Mouse (Mus musculus) ES-E14 (cell line): ENCODE data around the gene Gtf2h4. TPM values are rescaled to one million over a fixed set of nuclear protein-coding genes. Genes with fewer than 3 reads are reported as not detected.

Experiments used
- DNase-seq: peaks from one replicate; pipeline ENCODE4 v3.0.0-alpha.2; 2013; ENCODE audit warnings: low read depth, low spot score
- H3K27ac ChIP-seq: 2 replicates; pipeline ENCODE4 v1.5.1; 2012; ENCODE audit warnings: low read depth, mild to moderate bottlenecking, low read length, moderate library complexity, mixed read lengths; ENCODE audit not compliant: poor library complexity, insufficient read depth, severe bottlenecking
- H3K36me3 ChIP-seq: 2 replicates; pipeline ENCODE4 v1.6.1; 2012; ENCODE audit warnings: mild to moderate bottlenecking, low read length, moderate library complexity, mixed read lengths; ENCODE audit not compliant: control insufficient read depth, poor library complexity, insufficient read depth, severe bottlenecking
- H3K4me1 ChIP-seq, 2 experiments: fragments of 150-350 bp in 1 of 2; sonication (generic) in 1 of 2; 2 replicates each; pipeline ENCODE4 v1.6.1; 2012; ENCODE audit warnings: low read length in 2 of 2, mild to moderate bottlenecking in 1 of 2, mixed read lengths in 1 of 2; ENCODE audit not compliant: control insufficient read depth in 2 of 2, insufficient read depth in 2 of 2, poor library complexity in 1 of 2
- H3K4me3 ChIP-seq, 2 experiments: fragments of 150-350 bp in 1 of 2; sonication (generic) in 1 of 2; 2 replicates each; pipeline ENCODE4 v1.5.1; 2012; ENCODE audit warnings: low read length in 2 of 2, low read depth in 1 of 2, mild to moderate bottlenecking in 1 of 2, mixed read lengths in 1 of 2; ENCODE audit not compliant: insufficient read depth in 1 of 2, poor library complexity in 1 of 2, severe bottlenecking in 1 of 2
- H3K9ac ChIP-seq: 2 replicates; pipeline ENCODE4 v1.6.1; 2012; ENCODE audit warnings: low read depth, mild to moderate bottlenecking, low read length, mixed read lengths; ENCODE audit not compliant: poor library complexity, insufficient read depth, severe bottlenecking
- H3K9me3 ChIP-seq: fragments of 150-350 bp; sonication (generic); 2 replicates; pipeline ENCODE4 v1.6.1; 2012; ENCODE audit warnings: low read depth, mild to moderate bottlenecking, low read length; ENCODE audit not compliant: control insufficient read depth, insufficient read depth
- CHD2 ChIP-seq: IDR thresholded peaks from 2 replicates; pipeline ENCODE4 v1.6.1; 2014; ENCODE audit warnings: mild to moderate bottlenecking, low read depth, low read length, inconsistent platforms
- HCFC1 ChIP-seq: IDR thresholded peaks from 2 replicates; pipeline ENCODE4 v1.6.1; 2012; ENCODE audit warnings: low read length, inconsistent platforms, borderline replicate concordance; ENCODE audit not compliant: insufficient read depth
- MAFK ChIP-seq: IDR thresholded peaks from 2 replicates; pipeline ENCODE4 v1.6.1; 2014; ENCODE audit warnings: mild to moderate bottlenecking, low read depth, low read length, inconsistent platforms; ENCODE audit not compliant: insufficient read depth
- ZC3H11A ChIP-seq: IDR thresholded peaks from 2 replicates; pipeline ENCODE4 v1.6.1; 2012; ENCODE audit warnings: low read depth, mild to moderate bottlenecking, inconsistent platforms, low read length, borderline replicate concordance
- ZNF384 ChIP-seq: IDR thresholded peaks from 2 replicates; pipeline ENCODE4 v1.6.1; 2012; ENCODE audit warnings: low read depth, low read length, inconsistent platforms
- in situ Hi-C, 2 experiments: fragments of 600-800 bp; cut with MboI; formaldehyde crosslinking; loops; one replicate each; pipeline ENCODE4 v1.15.1; 2025; ENCODE audit warnings: low sequenced_read_pairs in 2 of 2, inconsistent platforms in 1 of 2; ENCODE audit not compliant: unreplicated experiment in 2 of 2
- total RNA-seq: library from RNA; depleted of rRNA; stranded (reverse); fragments of 300-350 nt; gene quantifications from 2 replicates; pipeline ENCODE4 v1.2.3, GENCODE M21; 2012

The Gtf2h4 gene
- total RNA-seq, 1 experiment, result 75.3 TPM

GRCm38 (mm10) chr17:35698501-35698883, 25.0 kb upstream of the Gtf2h4 start:
- Histone ChIP-seq H3K36me3 (no peaks in the 10 kb centered on the region), H3K27ac (peak overlapping the region; percentile 95), H3K9me3 (no peaks in the 10 kb centered on the region), H3K9ac (no peak overlapping the region), H3K4me1 (peaks cover 5 to 22% of the 10 kb centered on the region in 2 experiments; a peak in 3 of 4 replicates), H3K4me3 (peak overlapping the region in 1 of 2 experiments; percentile 38; a peak in 2 of 4 replicates)
- in situ Hi-C loops, result no loop called here
- TF ChIP-seq CHD2 (no peak), ZNF384 (no peak), ZC3H11A (no peak), MAFK (no peak)
- no peak for DNase-seq

DNA sequence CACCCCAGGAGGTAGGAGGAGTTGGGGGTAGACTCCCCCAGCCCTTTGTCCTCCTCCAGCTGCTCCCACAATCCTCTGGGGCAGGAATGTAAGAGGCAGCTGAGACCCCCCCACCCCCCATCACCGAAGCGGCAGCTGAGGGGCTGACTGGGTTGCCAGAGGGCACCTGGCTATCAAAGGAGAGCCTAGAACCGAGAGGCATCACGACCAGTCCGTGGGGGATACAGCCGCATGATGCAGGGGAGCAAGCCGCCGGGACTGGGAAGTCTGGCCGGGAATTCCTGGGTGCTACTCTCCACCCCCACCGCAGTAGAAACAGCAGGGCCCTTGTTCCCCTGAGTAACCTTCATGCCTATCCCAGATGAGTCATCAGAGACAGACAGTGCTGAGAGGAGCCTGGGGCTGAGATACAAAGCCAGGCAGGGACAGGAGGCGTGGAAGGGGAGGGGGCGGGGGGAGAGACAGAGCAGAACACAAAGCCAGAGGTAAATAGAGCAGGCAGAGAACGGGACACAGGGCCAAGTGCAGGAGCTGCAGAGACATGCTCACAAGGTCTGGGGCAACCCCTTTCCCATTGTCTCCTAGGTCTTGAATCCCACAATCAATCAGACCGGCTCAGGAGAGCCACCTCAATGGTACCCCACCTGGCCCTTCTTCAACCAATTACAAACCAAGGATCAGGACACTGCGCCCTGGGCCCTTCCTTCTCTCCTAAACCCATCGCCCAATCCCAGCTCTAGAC, 24.4 kb upstream of the Gtf2h4 start:
- Histone ChIP-seq H3K27ac (peak overlapping the region; percentile 95), H3K36me3 (no peaks in the 10 kb centered on the region; the same call in 1 of the 2 replicates), H3K4me3 (peak overlapping the region; percentile 38 to 57), H3K4me1 (peaks cover 5 to 20% of the 10 kb centered on the region in 2 experiments; a peak in 3 of 4 replicates), H3K9ac (peak overlapping the region; percentile 73), H3K9me3 (no peaks in the 10 kb centered on the region)
- no peak for TF ChIP-seq MAFK
- TF ChIP-seq CHD2, result no peak
- TF ChIP-seq ZC3H11A, result no peak
- TF ChIP-seq ZNF384, result no peak
- TF ChIP-seq HCFC1, result no peak
- peak; percentile 58 for DNase-seq
- in situ Hi-C loops, result no loop called here

DNA sequence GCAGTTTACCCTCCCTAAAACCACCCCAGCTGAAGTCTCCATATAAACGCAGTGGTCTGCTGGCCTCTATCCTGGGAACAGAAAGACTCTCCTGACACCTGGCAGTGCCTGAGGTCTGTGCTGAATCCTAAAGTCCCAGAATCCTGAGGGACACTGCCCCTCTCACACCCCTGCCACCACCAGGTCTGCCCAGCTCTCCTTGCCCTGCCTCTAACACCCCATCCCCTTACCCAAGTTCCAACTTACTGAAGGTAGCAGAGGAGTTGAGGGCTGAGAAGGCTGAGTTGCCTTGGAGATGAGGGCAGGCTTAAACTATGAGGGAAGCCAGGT, 23.9 kb upstream of the Gtf2h4 start:
- peak overlapping the region; percentile 95 for H3K27ac ChIP-seq
- in situ Hi-C loops, result no loop called here
- TF ChIP-seq ZC3H11A (no peak), ZNF384 (no peak), MAFK (no peak), HCFC1 (no peak), CHD2 (no peak)
- peak overlapping the region; percentile 73; the same call in 1 of the 2 replicates for H3K9ac ChIP-seq
- peaks cover 5 to 18% of the 10 kb centered on the region in 2 experiments; a peak in 3 of 4 replicates for H3K4me1 ChIP-seq
- no peaks in the 10 kb centered on the region; the same call in 1 of the 2 replicates for H3K36me3 ChIP-seq
- H3K9me3 ChIP-seq, result no peaks in the 10 kb centered on the region
- DNase-seq, result no peak
- H3K4me3 ChIP-seq, result peak overlapping the region; percentile 38 to 57; a peak in 3 of 4 replicates

GRCm38 (mm10) chr17:35696691-35697090, 23.2 kb upstream of the Gtf2h4 start:
- no peaks in the 10 kb centered on the region for H3K9me3 ChIP-seq
- no peak overlapping the region for H3K9ac ChIP-seq
- in situ Hi-C loops, result no loop called here
- no peak for TF ChIP-seq ZNF384
- TF ChIP-seq ZC3H11A, result no peak
- no peak for TF ChIP-seq CHD2
- TF ChIP-seq MAFK, result no peak
- no peak for TF ChIP-seq HCFC1
- H3K27ac ChIP-seq, result no peak overlapping the region
- no peak overlapping the region for H3K4me3 ChIP-seq
- peaks cover 5 to 19% of the 10 kb centered on the region in 2 experiments; a peak in 3 of 4 replicates for H3K4me1 ChIP-seq
- no peaks in the 10 kb centered on the region; the same call in 1 of the 2 replicates for H3K36me3 ChIP-seq
- DNase-seq, result no peak

GRCm38 (mm10) chr17:35695289-35695688, 21.8 kb upstream of the Gtf2h4 start:
- peak; percentile 83 for DNase-seq
- peaks cover 3% of the 10 kb centered on the region; the same call in 1 of the 2 replicates for H3K36me3 ChIP-seq

More at GRCm38 (mm10) chr17:35695289-35695688, 21.8 kb upstream of the Gtf2h4 start:
- in situ Hi-C loops, result no loop called here
- Histone ChIP-seq H3K27ac (no peak overlapping the region), H3K4me1 (peaks cover 5 to 15% of the 10 kb centered on the region in 2 experiments; a peak in 3 of 4 replicates), H3K9ac (no peak overlapping the region), H3K9me3 (no peaks in the 10 kb centered on the region), H3K4me3 (no peak overlapping the region)
- no peak for TF ChIP-seq MAFK
- TF ChIP-seq ZC3H11A, result no peak
- TF ChIP-seq HCFC1, result no peak
- TF ChIP-seq CHD2, result no peak
- no peak for TF ChIP-seq ZNF384
